Mouse (Mus musculus) cerebellum, adult 2 months (tissue): ENCODE measurements at regions not wholly inside any gene's neighbourhood (a gene's known extent, or its start where the extent isn't known, plus 50 kb on each side); places are given as distances from the start of the nearest gene placed in this dataset.

ENCODE experiments used
- DNase-seq, 2 experiments: peaks; one replicate each; pipeline ENCODE4 v3.0.0; 2021
- H3K27ac ChIP-seq: fragments of 200-500 bp; 2 replicates; pipeline ENCODE4 v1.5.1; 2012; ENCODE audit warnings: low read length, control low read depth, inconsistent platforms; ENCODE audit not compliant: insufficient read depth
- H3K27me3 ChIP-seq: fragments of 200-500 bp; 2 replicates; pipeline ENCODE4 v1.6.1; 2012; ENCODE audit warnings: inconsistent platforms, mild to moderate bottlenecking, low read length, moderate library complexity; ENCODE audit not compliant: control insufficient read depth, insufficient read depth
- H3K4me1 ChIP-seq: fragments of 200-500 bp; 2 replicates; pipeline ENCODE4 v1.6.1; 2011; ENCODE audit warnings: low read length; ENCODE audit not compliant: control insufficient read depth, insufficient read depth
- H3K4me3 ChIP-seq: fragments of 200-500 bp; replicated peaks from 2 replicates; pipeline ENCODE3; 2011; ENCODE audit warnings: mild to moderate bottlenecking, low read depth, low read length, control low read depth; ENCODE audit not compliant: insufficient read depth
- CTCF ChIP-seq: fragments of 200-500 bp; IDR thresholded peaks from 2 replicates; pipeline ENCODE4 v1.5.1; 2011; ENCODE audit warnings: low read depth, mild to moderate bottlenecking, control low read depth, low read length, moderate library complexity, borderline replicate concordance; ENCODE audit not compliant: insufficient read depth
- POLR2A ChIP-seq: fragments of 200-500 bp; IDR thresholded peaks from 2 replicates; pipeline ENCODE4 v1.6.1; 2011; ENCODE audit warnings: low read length, control low read depth, borderline replicate concordance; ENCODE audit not compliant: insufficient read depth
- WGBS: fragments of 180-500 bp; shearing (Covaris S2); methylation state at CpG from one replicate; pipeline ENCODE4 v1.1.7; 2018; 5-methylcytosine and 5-hydroxymethylcytosine counted together

DNA sequence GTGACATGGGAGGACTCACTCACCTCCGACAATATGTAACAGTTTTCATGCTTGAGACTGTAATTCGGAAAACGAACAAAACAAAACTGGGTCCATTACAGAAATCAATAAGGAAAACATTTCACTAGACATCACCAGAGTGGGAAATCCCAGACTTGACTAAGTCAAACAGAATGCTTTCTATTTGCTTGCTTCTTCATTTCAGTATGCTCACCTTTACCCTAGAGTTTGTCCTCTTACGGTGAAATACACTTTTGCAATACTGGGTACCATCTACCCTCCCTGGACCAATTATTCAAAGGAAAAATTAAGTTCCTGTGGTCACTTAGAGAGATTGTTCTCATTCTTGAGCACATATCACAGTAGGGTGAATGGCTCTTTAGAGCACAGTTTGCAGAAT lies 613.4 kb upstream of the 4930412O13Rik start:
- H3K4me1 ChIP-seq: no peaks in the 10 kb centered on the region
- 96% methylated on average over 4 of the region's 4 CpGs for WGBS
- no peak overlapping the region for H3K4me3 ChIP-seq
- H3K27me3 ChIP-seq: no peaks in the 10 kb centered on the region
- TF ChIP-seq POLR2A (no peak), CTCF (no peak)
- no peak overlapping the region for H3K27ac ChIP-seq
- no peak for DNase-seq

- no peaks in the 10 kb centered on the region for H3K27me3 ChIP-seq
- no peak overlapping the region for H3K27ac ChIP-seq
- TF ChIP-seq POLR2A (no peak), CTCF (no peak)
- no peak overlapping the region for H3K4me3 ChIP-seq
- no peak for DNase-seq
- WGBS: 90% methylated on average over 2 of the region's 2 CpGs
- no peaks in the 10 kb centered on the region for H3K4me1 ChIP-seq
Measured at GRCm38 (mm10) chr2:9283441-9283840, 597.6 kb upstream of the 4930412O13Rik start.

GRCm38 (mm10) chr2:9285800-9286199 lies 595.3 kb upstream of the 4930412O13Rik start:
- 92% methylated on average over 8 of the region's 8 CpGs for WGBS

GRCm38 (mm10) chr2:9287077-9287476 lies 594.0 kb upstream of the 4930412O13Rik start:
- WGBS: 98% methylated on average over 1 of the region's 1 CpGs
- no peak for TF ChIP-seq CTCF
- no peak for TF ChIP-seq POLR2A

More at GRCm38 (mm10) chr2:9285800-9286199, 595.3 kb upstream of the 4930412O13Rik start:
- Histone ChIP-seq H3K27ac (no peak overlapping the region), H3K27me3 (no peaks in the 10 kb centered on the region), H3K4me1 (no peaks in the 10 kb centered on the region), H3K4me3 (no peak overlapping the region)
- no peak for DNase-seq
- no peak for TF ChIP-seq POLR2A
- TF ChIP-seq CTCF: no peak

GRCm38 (mm10) chr2:9287623-9288022 lies 593.4 kb upstream of the 4930412O13Rik start:
- Histone ChIP-seq H3K4me1 (no peaks in the 10 kb centered on the region), H3K27me3 (no peaks in the 10 kb centered on the region), H3K4me3 (no peak overlapping the region), H3K27ac (no peak overlapping the region)
- TF ChIP-seq POLR2A: no peak
- no peak for TF ChIP-seq CTCF
- 93% methylated on average over 6 of the region's 6 CpGs for WGBS
- DNase-seq: no peak

More at GRCm38 (mm10) chr2:9287077-9287476, 594.0 kb upstream of the 4930412O13Rik start:
- no peak overlapping the region for H3K27ac ChIP-seq
- H3K27me3 ChIP-seq: no peaks in the 10 kb centered on the region
- DNase-seq: no peak
- no peaks in the 10 kb centered on the region for H3K4me1 ChIP-seq
- no peak overlapping the region for H3K4me3 ChIP-seq

DNA sequence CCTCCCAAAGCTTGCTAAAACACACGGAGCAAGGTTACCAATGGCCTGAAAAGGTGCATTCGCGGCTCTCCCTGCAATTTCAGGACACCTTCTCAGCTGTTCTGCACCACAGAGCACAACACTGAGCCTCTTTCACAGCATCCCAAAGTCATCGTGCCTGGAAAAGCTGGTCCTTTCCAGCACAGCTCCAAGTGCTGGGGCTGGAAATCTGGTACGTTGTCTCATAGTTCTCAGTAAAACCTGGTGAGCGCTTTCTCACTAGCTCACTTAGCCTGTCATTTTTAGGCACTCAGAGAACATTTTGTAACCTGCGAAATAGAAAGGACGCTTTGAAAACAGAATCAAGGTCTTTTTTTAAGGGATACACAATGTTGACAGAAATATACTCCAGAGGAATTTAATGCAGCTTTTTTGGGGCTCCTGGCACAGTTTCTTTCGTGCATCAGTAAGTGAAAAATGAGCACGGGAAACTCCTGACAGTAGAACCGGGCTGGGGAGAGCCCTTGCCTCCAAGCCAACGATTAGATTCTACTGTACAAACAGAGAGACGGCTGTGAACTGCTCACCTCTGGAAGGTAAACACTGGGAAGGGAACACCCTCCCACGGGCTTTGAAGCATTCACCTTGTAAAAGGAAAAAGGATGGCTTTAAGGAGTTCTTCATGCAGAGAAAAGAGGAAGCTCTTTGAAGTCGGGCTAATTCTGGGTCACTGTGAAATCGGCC lies 549.3 kb upstream of the 4930412O13Rik start:
- Histone ChIP-seq H3K4me1 (no peaks in the 10 kb centered on the region), H3K4me3 (no peak overlapping the region), H3K27me3 (no peaks in the 10 kb centered on the region), H3K27ac (no peak overlapping the region)
- DNase-seq: no peak
- 37% methylated on average over 16 of the region's 16 CpGs for WGBS
- TF ChIP-seq POLR2A (no peak), CTCF (no peak)

DNA sequence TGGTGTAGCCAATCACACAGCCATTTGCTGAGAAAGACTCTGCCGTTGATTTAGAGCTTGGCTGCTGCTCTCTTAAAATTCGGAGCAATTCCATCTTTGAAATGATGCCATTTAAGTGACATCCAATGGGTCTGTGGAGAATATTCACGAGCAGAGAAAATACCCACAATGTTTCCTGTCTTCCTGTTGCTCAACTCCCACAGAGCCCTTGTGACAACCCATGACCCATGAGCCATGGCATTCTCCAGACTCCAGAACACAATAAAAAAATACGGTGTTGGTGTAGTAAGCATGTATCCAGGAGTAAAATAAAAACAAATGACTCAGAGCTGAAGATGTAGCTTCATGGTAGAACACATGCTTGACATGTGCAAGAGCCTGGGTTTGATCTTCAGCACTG lies 532.1 kb upstream of the 4930412O13Rik start:
- H3K27ac ChIP-seq: no peak overlapping the region
- no peak for TF ChIP-seq POLR2A
- no peak for TF ChIP-seq CTCF
- WGBS: 46% methylated on average over 4 of the region's 4 CpGs
- no peak for DNase-seq
- H3K27me3 ChIP-seq: no peaks in the 10 kb centered on the region
- no peaks in the 10 kb centered on the region for H3K4me1 ChIP-seq
- H3K4me3 ChIP-seq: no peak overlapping the region

DNA sequence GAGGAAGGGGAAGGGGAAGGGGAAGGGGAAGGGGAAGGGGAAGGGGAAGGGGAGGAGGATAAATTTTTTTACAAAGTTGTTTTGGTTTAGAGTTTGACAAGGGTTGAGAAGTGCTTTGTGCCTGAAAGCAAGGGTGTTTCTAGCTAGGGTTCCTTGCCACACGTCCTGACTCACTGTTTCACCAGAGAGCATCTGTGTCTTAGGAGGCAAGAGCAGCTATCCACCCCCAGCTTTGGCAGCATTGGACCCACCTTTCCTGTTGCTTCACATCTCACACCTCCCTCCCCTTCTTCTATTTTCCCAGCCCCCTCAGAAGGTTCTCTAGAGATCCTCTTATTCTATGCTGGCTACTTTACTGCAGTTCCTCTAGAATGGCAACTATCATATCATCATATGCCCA lies 531.1 kb upstream of the 4930412O13Rik start:
- 45% methylated on average over 1 of the region's 1 CpGs for WGBS

More for the DNA sequence above, 531.1 kb upstream of the 4930412O13Rik start:
- no peak for DNase-seq
- TF ChIP-seq CTCF (no peak), POLR2A (no peak)
- Histone ChIP-seq H3K4me3 (no peak overlapping the region), H3K4me1 (no peaks in the 10 kb centered on the region), H3K27ac (no peak overlapping the region), H3K27me3 (no peaks in the 10 kb centered on the region)
